21 mouse cellular contexts compared by ENCODE assay signal in genomic region chr3:120341882-120342281, GRCm38 (mm10).
DNase-seq lines count a peak whose midpoint lies in the region; ATAC-seq and TF ChIP-seq lines count a peak whose summit lies in the region.
"Had no signal": no experiment of that assay in that cellular context is flagged by ENCODE, and none has a peak within 500 bp of the region (broad histone marks: within the 10 kb centered on the region; RNA-seq: fewer than 3 reads in every experiment).

No protein-coding gene starts in this region.

- no peaks in the 10 kb centered on the region for H3K27me3 ChIP-seq in forebrain, embryonic 12.5 days
- no peaks in the 10 kb centered on the region for H3K27me3 ChIP-seq in forebrain, embryonic 11.5 days (ENCODE audit: control insufficient read depth, insufficient read depth, low read length)
- H3K27me3 ChIP-seq in forebrain, embryonic 15.5 days: no peaks in the 10 kb centered on the region
- H3K27me3 ChIP-seq: limb, embryonic 13.5 days; liver, embryonic 13.5 days had no signal

- H3K9ac ChIP-seq in forebrain, embryonic 12.5 days: no peak overlapping the region
- H3K9ac ChIP-seq in forebrain, embryonic 11.5 days (ENCODE audit: low read length): no peak overlapping the region
- no peak overlapping the region for H3K9ac ChIP-seq in forebrain, embryonic 15.5 days (replicated peaks)
- H3K9ac ChIP-seq: limb, embryonic 13.5 days; liver, embryonic 13.5 days; lung, embryonic 14.5 days had no signal

- 51% methylated on average over 2 of the region's 2 CpGs for WGBS in forebrain, embryonic 12.5 days
- WGBS in forebrain, embryonic 11.5 days: 75% methylated on average over 2 of the region's 2 CpGs
- 61% methylated on average over 2 of the region's 2 CpGs for WGBS in forebrain, embryonic 15.5 days
- WGBS in large intestine, adult 2 months: 29% methylated on average over 2 of the region's 2 CpGs

- ATAC-seq in forebrain, embryonic 12.5 days (ENCODE audit: low FRiP score): no peak
- ATAC-seq in forebrain, embryonic 11.5 days (replicated peaks; ENCODE audit: low FRiP score): no peak
- ATAC-seq in forebrain, embryonic 15.5 days (replicated peaks): no peak
- ATAC-seq: activated CD4-positive, CD25-positive, alpha-beta regulatory T cell, adult 4 months had no signal

- no peak for TF ChIP-seq CTCF in layer of hippocampus, adult 2 months (conservative IDR thresholded peaks at IDR 0.05)

- H3K4me3 ChIP-seq in forebrain, embryonic 12.5 days (replicated peaks): no peak overlapping the region
- no peak overlapping the region for H3K4me3 ChIP-seq in forebrain, embryonic 11.5 days (ENCODE audit: low read depth, low read length)
- no peak overlapping the region for H3K4me3 ChIP-seq in layer of hippocampus, adult 2 months
- no peak overlapping the region for H3K4me3 ChIP-seq in forebrain, embryonic 15.5 days
- H3K4me3 ChIP-seq: heart, embryonic 10.5 days; limb, embryonic 13.5 days; liver, embryonic 13.5 days had no signal

- DNase-seq in forebrain, embryonic 11.5 days (ENCODE audit: low spot score): no peak
- no peak for DNase-seq in layer of hippocampus, adult 2 months (ENCODE audit: low spot score in 2 of 2)
- no peak for DNase-seq in layer of hippocampus, postnatal 25 days (ENCODE audit: extremely low spot score in 1 of 2, low spot score in 1 of 2)
- peak; percentile 38 for DNase-seq in large intestine, adult 2 months (ENCODE audit: low read depth, low spot score)
- no peak for DNase-seq in kidney, postnatal 14 days
- DNase-seq in heart, adult 18-20 months: no peak
- DNase-seq: adrenal gland, adult 8-10 months; cerebellum, adult 18-20 months; cerebellum, postnatal 14 days; heart, postnatal 4 days; kidney, adult 11 months; layer of hippocampus, postnatal 36 days; liver, embryonic 13.5 days; lung, embryonic 14.5 days; thymus, adult 2 months had no signal

- no peaks in the 10 kb centered on the region for H3K9me3 ChIP-seq in forebrain, embryonic 12.5 days
- no peaks in the 10 kb centered on the region for H3K9me3 ChIP-seq in forebrain, embryonic 11.5 days (ENCODE audit: control insufficient read depth, low read length)
- no peaks in the 10 kb centered on the region for H3K9me3 ChIP-seq in forebrain, embryonic 15.5 days
- H3K9me3 ChIP-seq: heart, embryonic 10.5 days; limb, embryonic 13.5 days; liver, embryonic 13.5 days had no signal

- H3K36me3 ChIP-seq in forebrain, embryonic 12.5 days (replicated peaks): no peaks in the 10 kb centered on the region
- no peaks in the 10 kb centered on the region for H3K36me3 ChIP-seq in forebrain, embryonic 11.5 days (ENCODE audit: control insufficient read depth, insufficient read depth, low read length)
- H3K36me3 ChIP-seq in forebrain, embryonic 15.5 days: no peaks in the 10 kb centered on the region
- H3K36me3 ChIP-seq: heart, embryonic 10.5 days; limb, embryonic 13.5 days; liver, embryonic 13.5 days had no signal

- no peak overlapping the region for H3K4me2 ChIP-seq in forebrain, embryonic 12.5 days
- H3K4me2 ChIP-seq in forebrain, embryonic 11.5 days (ENCODE audit: low read depth, low read length, severe bottlenecking): no peak overlapping the region
- no peak overlapping the region for H3K4me2 ChIP-seq in forebrain, embryonic 15.5 days (replicated peaks)
- H3K4me2 ChIP-seq: limb, embryonic 13.5 days; liver, embryonic 13.5 days; lung, embryonic 14.5 days had no signal

- H3K27ac ChIP-seq in forebrain, embryonic 12.5 days: peak overlapping the region; percentile 65
- no peak overlapping the region for H3K27ac ChIP-seq in forebrain, embryonic 11.5 days (ENCODE audit: low read depth, low read length)
- peak overlapping the region; percentile 68 for H3K27ac ChIP-seq in layer of hippocampus, adult 2 months
- H3K27ac ChIP-seq in forebrain, embryonic 15.5 days (replicated peaks): peak overlapping the region; percentile 75
- H3K27ac ChIP-seq: heart, embryonic 10.5 days; limb, embryonic 13.5 days; liver, embryonic 13.5 days; stomach, postnatal 0 days had no signal

- peaks cover 6% of the 10 kb centered on the region; the same call in 1 of the 2 replicates for H3K4me1 ChIP-seq in forebrain, embryonic 12.5 days
- H3K4me1 ChIP-seq in forebrain, embryonic 11.5 days (replicated peaks; ENCODE audit: control insufficient read depth, insufficient read depth, low read length): no peaks in the 10 kb centered on the region
- H3K4me1 ChIP-seq in forebrain, embryonic 15.5 days: peaks cover 10% of the 10 kb centered on the region; the same call in 1 of the 2 replicates
- H3K4me1 ChIP-seq: heart, embryonic 10.5 days; limb, embryonic 13.5 days; liver, embryonic 13.5 days had no signal
